In the genomic region with DNA sequence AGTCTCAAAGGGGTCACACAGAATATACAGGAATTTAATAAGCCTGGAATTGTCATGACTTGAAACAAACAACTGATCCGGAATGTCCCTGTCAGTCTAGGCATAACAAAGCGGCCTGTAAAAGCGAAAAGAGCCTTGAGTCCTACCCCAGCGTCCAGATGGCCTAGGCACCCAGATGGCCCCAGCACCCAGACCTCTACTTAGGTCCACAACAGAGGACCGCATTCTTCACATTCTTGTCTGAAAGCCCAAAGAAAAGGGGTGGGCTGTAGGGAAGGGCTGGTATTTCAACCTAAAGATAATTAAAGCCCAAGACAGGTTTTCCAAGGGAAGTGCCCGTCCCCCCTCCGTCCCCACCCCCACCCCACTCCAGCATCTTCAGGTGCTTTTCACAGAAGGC, we compare ENCODE assay signal across 13 mouse cellular contexts. TPM values are rescaled to one million over a fixed set of nuclear protein-coding genes. Genes with fewer than 3 reads are reported as not detected.
DNase-seq lines count a peak whose midpoint lies in the region; ATAC-seq and TF ChIP-seq lines count a peak whose summit lies in the region.
"Had no signal": no experiment of that assay in that cellular context is flagged by ENCODE, and none has a peak within 500 bp of the region (broad histone marks: within the 10 kb centered on the region; RNA-seq: fewer than 3 reads in every experiment).

No protein-coding gene starts in this region.

- no peaks in the 10 kb centered on the region for H3K27me3 ChIP-seq in heart, embryonic 13.5 days (replicated peaks)
- no peaks in the 10 kb centered on the region for H3K27me3 ChIP-seq in lung, embryonic 15.5 days
- no peaks in the 10 kb centered on the region for H3K27me3 ChIP-seq in myocyte (ENCODE audit: control insufficient read depth, insufficient read depth, insufficient read length)
- H3K27me3 ChIP-seq: CH12.LX had no signal

- WGBS in heart, embryonic 13.5 days = 19% methylated on average over 7 of the region's 7 CpGs
- WGBS in lung, embryonic 15.5 days = 24% methylated on average over 7 of the region's 7 CpGs
- whole genome bisulfite sequencing in lung, adult 2 months = 28% methylated on average over 7 of the region's 7 CpGs

- H3K9ac ChIP-seq in heart, embryonic 13.5 days = peak overlapping the region; percentile 64
- 0 out of 2 replicates have a peak overlapping the region, but pooled peaks have one; percentile 26 for H3K9ac ChIP-seq in lung, embryonic 15.5 days

- peaks cover 93% of the 10 kb centered on the region for H3K4me1 ChIP-seq in heart, embryonic 13.5 days
- peaks cover 83% of the 10 kb centered on the region for H3K4me1 ChIP-seq in lung, embryonic 15.5 days
- H3K4me1 ChIP-seq in lung, adult 2 months (ENCODE audit: control insufficient read depth, insufficient read depth, low read length) = peaks cover 69% of the 10 kb centered on the region

- TF ChIP-seq CTCF in lung, adult 2 months (IDR thresholded peaks at IDR 0.05; ENCODE audit: insufficient read depth, low read length) = no peak

- intact Hi-C loops in heart, postnatal 25 days (cut with DNase I) = no loop called here

- H3K9me3 ChIP-seq in heart, embryonic 13.5 days = no peaks in the 10 kb centered on the region
- H3K9me3 ChIP-seq in lung, embryonic 15.5 days = no peaks in the 10 kb centered on the region

- H3K79me2 ChIP-seq in myocyte (ENCODE audit: control insufficient read depth, insufficient read depth) = peaks cover 100% of the 10 kb centered on the region

- DNase-seq in heart, postnatal 25 days (ENCODE audit: low spot score) = no peak
- no peak for DNase-seq in lung, adult 2 months
- peak; percentile 61 for DNase-seq in embryo, embryonic 11 days
- DNase-seq in thymus, postnatal 4 days = no peak
- DNase-seq: adrenal gland, postnatal 25 days; kidney, adult 8-10 months; right cerebral cortex, postnatal 25 days had no signal

- H3K36me3 ChIP-seq in heart, embryonic 13.5 days = peaks cover 37% of the 10 kb centered on the region
- H3K36me3 ChIP-seq in lung, embryonic 15.5 days = no peaks in the 10 kb centered on the region
- peaks cover 43% of the 10 kb centered on the region for H3K36me3 ChIP-seq in myocyte (ENCODE audit: control insufficient read depth, insufficient read depth)

- TF ChIP-seq POLR2A in lung, adult 2 months (IDR thresholded peaks at IDR 0.05; ENCODE audit: borderline replicate concordance, extremely low read depth, low read depth, low read length) = no peak
- TF ChIP-seq POLR2A in myocyte (IDR thresholded peaks at IDR 0.05; ENCODE audit: insufficient read length, low read depth) = no peak

- peak overlapping the region; percentile 4; the same call in 1 of the 2 replicates for H3K4me2 ChIP-seq in heart, embryonic 13.5 days
- H3K4me2 ChIP-seq in lung, embryonic 15.5 days = peak overlapping the region; percentile 31
- peak overlapping the region; percentile 19 for H3K4me2 ChIP-seq in myocyte (ENCODE audit: low read depth)

- no peak overlapping the region for H3ac ChIP-seq in myocyte (ENCODE audit: control insufficient read depth, insufficient read length)

- peak overlapping the region; percentile 74 for H3K27ac ChIP-seq in heart, embryonic 13.5 days (replicated peaks)
- H3K27ac ChIP-seq in lung, embryonic 15.5 days = peak overlapping the region; percentile 82
- H3K27ac ChIP-seq: macrophage had no signal

- no peak for ATAC-seq in heart, embryonic 13.5 days (ENCODE audit: extremely low read depth, insufficient number of reproducible peaks, low FRiP score, low TSS enrichment)
- no peak for ATAC-seq in lung, embryonic 15.5 days (ENCODE audit: borderline replicate concordance, extremely low read depth, low FRiP score, low TSS enrichment)
- no peak for ATAC-seq in megakaryocyte-erythroid progenitor cell, adult 5-6 weeks (replicated peaks; ENCODE audit: low FRiP score, low TSS enrichment, poor library complexity, severe bottlenecking)

- H3K4me3 ChIP-seq in heart, embryonic 13.5 days = no peak overlapping the region
- H3K4me3 ChIP-seq in lung, embryonic 15.5 days = no peak overlapping the region
- no peak overlapping the region for H3K4me3 ChIP-seq in lung, adult 2 months (replicated peaks; ENCODE audit: extremely low read depth, low read depth, low read length)
- no peak overlapping the region for H3K4me3 ChIP-seq in myocyte

TF ChIP-seq in myocyte, 11 proteins besides CTCF, POLR2A, EP300 and RAD21:
- no peak for TF ChIP-seq REST (IDR thresholded peaks at IDR 0.05; ENCODE audit: insufficient read depth, insufficient read length)

RNA-seq across cellular contexts. Expression of a gene that starts 14.6 kb away (rescaled TPM):
- polyA plus RNA-seq in heart, embryonic 13.5 days (2015; fragmentation: Nextera tagmentation; extraction: Ambion mirVana) = 24.8 and 25.0 TPM in 2 replicates
- total RNA-seq in heart, postnatal 25 days (2021) = 100 to 1,000 TPM; 122 to 124 TPM
- polyA plus RNA-seq in lung, embryonic 15.5 days (2015; fragmentation: Nextera tagmentation; extraction: Ambion mirVana) = 62.5 and 67.7 TPM in 2 replicates
- 133 and 162 TPM in 2 replicates for polyA plus RNA-seq in lung, adult 2 months (2012; rRNA removed)
- 466 TPM for polyA plus RNA-seq in myocyte (2012; fragmentation: generic; extraction: Trizol)
- 98.3 and 144 TPM in 2 replicates for total RNA-seq in megakaryocyte-erythroid progenitor cell, adult 5-6 weeks (2014; fragmentation: Nextera tagmentation)
- total RNA-seq in megakaryocyte-erythroid progenitor cell, adult 5-6 weeks (2017) = 195 and 198 TPM in 2 replicates
